In the genomic region with DNA sequence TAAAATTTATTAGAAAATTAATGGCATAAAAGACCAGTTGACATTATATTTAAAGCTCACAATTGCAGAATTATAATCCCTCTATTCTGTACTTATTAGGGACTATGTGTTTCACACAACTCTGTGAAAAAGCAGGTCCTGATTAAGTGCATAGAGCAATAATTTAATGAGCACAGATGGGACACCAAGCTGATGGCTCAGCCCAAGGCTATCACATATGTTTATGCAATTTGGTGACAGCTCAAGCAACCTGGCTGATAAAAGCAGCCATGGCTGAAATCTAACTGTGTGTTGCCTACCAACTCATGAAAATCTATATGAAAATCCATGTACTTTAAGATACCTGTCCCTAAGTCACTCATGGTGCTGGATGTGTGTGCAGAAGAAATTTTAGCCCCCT, we compare ENCODE assay signal across 23 mouse cellular contexts. TPM values are rescaled to one million over a fixed set of nuclear protein-coding genes. Genes with fewer than 3 reads are reported as not detected.
DNase-seq lines count a peak whose midpoint lies in the region; ATAC-seq and TF ChIP-seq lines count a peak whose summit lies in the region.
"Had no signal": no experiment of that assay in that cellular context is flagged by ENCODE, and none has a peak within 500 bp of the region (broad histone marks: within the 10 kb centered on the region; RNA-seq: fewer than 3 reads in every experiment).

No protein-coding gene starts in this region.

- H3K4me1 ChIP-seq in forebrain, embryonic 14.5 days (ENCODE audit: control insufficient read depth, insufficient read depth, low read length) = no peaks in the 10 kb centered on the region
- no peaks in the 10 kb centered on the region for H3K4me1 ChIP-seq in forebrain, embryonic 10.5 days
- no peaks in the 10 kb centered on the region for H3K4me1 ChIP-seq in midbrain, embryonic 12.5 days
- H3K4me1 ChIP-seq in midbrain, embryonic 11.5 days (ENCODE audit: control insufficient read depth, insufficient read depth, low read length) = no peaks in the 10 kb centered on the region
- no peaks in the 10 kb centered on the region for H3K4me1 ChIP-seq in forebrain, embryonic 15.5 days
- H3K4me1 ChIP-seq in stomach, postnatal 0 days (replicated peaks; ENCODE audit: control insufficient read depth, insufficient read depth) = no peaks in the 10 kb centered on the region
- H3K4me1 ChIP-seq: heart, embryonic 15.5 days had no signal

- H3K36me3 ChIP-seq in forebrain, embryonic 14.5 days (ENCODE audit: control insufficient read depth, insufficient read depth, low read length) = no peaks in the 10 kb centered on the region
- no peaks in the 10 kb centered on the region for H3K36me3 ChIP-seq in forebrain, embryonic 10.5 days (replicated peaks)
- no peaks in the 10 kb centered on the region for H3K36me3 ChIP-seq in midbrain, embryonic 12.5 days
- no peaks in the 10 kb centered on the region for H3K36me3 ChIP-seq in midbrain, embryonic 11.5 days (ENCODE audit: control insufficient read depth, insufficient read depth, low read length)
- no peaks in the 10 kb centered on the region for H3K36me3 ChIP-seq in forebrain, embryonic 15.5 days
- H3K36me3 ChIP-seq in stomach, postnatal 0 days (ENCODE audit: control insufficient read depth, insufficient read depth, low read length) = no peaks in the 10 kb centered on the region
- H3K36me3 ChIP-seq: heart, embryonic 15.5 days had no signal

- no peak for TF ChIP-seq CTCF in stomach, postnatal 0 days (IDR thresholded peaks at IDR 0.05; ENCODE audit: low read depth)

- ATAC-seq in forebrain, embryonic 14.5 days = peak; percentile 42; the same call in 1 of the 2 replicates
- 0 out of 2 replicates have a peak, but pooled peaks have one; percentile 44 for ATAC-seq in midbrain, embryonic 12.5 days (ENCODE audit: low FRiP score, low read depth)
- ATAC-seq in midbrain, embryonic 11.5 days (ENCODE audit: low FRiP score) = no peak
- peak; percentile 55; the same call in 1 of the 2 replicates for ATAC-seq in forebrain, embryonic 15.5 days (replicated peaks)
- no peak for ATAC-seq in stomach, postnatal 0 days (ENCODE audit: low FRiP score, low TSS enrichment)
- ATAC-seq: activated CD4-positive, CD25-positive, alpha-beta regulatory T cell, adult 4 months had no signal

- H3K27me3 ChIP-seq in forebrain, embryonic 14.5 days (replicated peaks; ENCODE audit: control insufficient read depth, insufficient read depth, low read length) = no peaks in the 10 kb centered on the region
- no peaks in the 10 kb centered on the region for H3K27me3 ChIP-seq in forebrain, embryonic 10.5 days (ENCODE audit: poor library complexity, severe bottlenecking)
- no peaks in the 10 kb centered on the region for H3K27me3 ChIP-seq in midbrain, embryonic 12.5 days
- no peaks in the 10 kb centered on the region for H3K27me3 ChIP-seq in midbrain, embryonic 11.5 days (ENCODE audit: control insufficient read depth, insufficient read depth, low read length)
- H3K27me3 ChIP-seq in forebrain, embryonic 15.5 days = no peaks in the 10 kb centered on the region
- H3K27me3 ChIP-seq in stomach, postnatal 0 days (ENCODE audit: control insufficient read depth, insufficient read depth, low read length) = no peaks in the 10 kb centered on the region
- H3K27me3 ChIP-seq: heart, embryonic 15.5 days had no signal

- H3K27ac ChIP-seq in forebrain, embryonic 14.5 days (ENCODE audit: low read depth, low read length) = no peak overlapping the region
- H3K27ac ChIP-seq in forebrain, embryonic 10.5 days = no peak overlapping the region
- H3K27ac ChIP-seq in midbrain, embryonic 12.5 days (replicated peaks) = no peak overlapping the region
- no peak overlapping the region for H3K27ac ChIP-seq in midbrain, embryonic 11.5 days (ENCODE audit: low read depth, low read length)
- no peak overlapping the region for H3K27ac ChIP-seq in forebrain, embryonic 15.5 days (replicated peaks)
- no peak overlapping the region for H3K27ac ChIP-seq in stomach, postnatal 0 days (replicated peaks)
- H3K27ac ChIP-seq: heart, embryonic 15.5 days; kidney, postnatal 0 days had no signal

- TF ChIP-seq EP300 in stomach, postnatal 0 days (optimal IDR thresholded peaks at IDR 0.05) = no peak

- H3K9ac ChIP-seq in forebrain, embryonic 14.5 days (ENCODE audit: low read length) = no peak overlapping the region
- H3K9ac ChIP-seq in midbrain, embryonic 12.5 days (replicated peaks) = no peak overlapping the region
- no peak overlapping the region for H3K9ac ChIP-seq in midbrain, embryonic 11.5 days (ENCODE audit: low read length)
- no peak overlapping the region for H3K9ac ChIP-seq in forebrain, embryonic 15.5 days (replicated peaks)
- H3K9ac ChIP-seq in stomach, postnatal 0 days (ENCODE audit: low read length) = no peak overlapping the region
- H3K9ac ChIP-seq: heart, embryonic 15.5 days had no signal

- no peaks in the 10 kb centered on the region for H3K9me3 ChIP-seq in forebrain, embryonic 14.5 days (replicated peaks; ENCODE audit: control insufficient read depth, low read length)
- no peaks in the 10 kb centered on the region for H3K9me3 ChIP-seq in forebrain, embryonic 10.5 days
- no peaks in the 10 kb centered on the region for H3K9me3 ChIP-seq in midbrain, embryonic 12.5 days
- no peaks in the 10 kb centered on the region for H3K9me3 ChIP-seq in midbrain, embryonic 11.5 days (ENCODE audit: control insufficient read depth, low read length)
- no peaks in the 10 kb centered on the region for H3K9me3 ChIP-seq in forebrain, embryonic 15.5 days
- no peaks in the 10 kb centered on the region for H3K9me3 ChIP-seq in stomach, postnatal 0 days (ENCODE audit: control insufficient read depth, low read length)
- H3K9me3 ChIP-seq: heart, embryonic 15.5 days had no signal

- DNase-seq in cerebellum, adult 8-10 months = peak; percentile 0
- no peak for DNase-seq in cerebellum, adult 11-12 months
- peak; percentile 34 for DNase-seq in forebrain, embryonic 14.5 days (ENCODE audit: low spot score)
- DNase-seq in forebrain, embryonic 10.5 days (ENCODE audit: extremely low spot score, low spot score) = no peak
- DNase-seq in midbrain, embryonic 11.5 days (ENCODE audit: low spot score, missing footprints) = no peak
- DNase-seq in stomach, postnatal 0 days (ENCODE audit: low spot score) = no peak
- DNase-seq: adrenal gland, adult 8-10 months; heart, postnatal 4 days; kidney, adult 2 months; lung, postnatal 4 days; thymus, adult 2 months; thymus, postnatal 4 days had no signal

- H3K4me2 ChIP-seq in forebrain, embryonic 14.5 days (ENCODE audit: low read length) = no peak overlapping the region
- H3K4me2 ChIP-seq in midbrain, embryonic 12.5 days (replicated peaks) = no peak overlapping the region
- H3K4me2 ChIP-seq in midbrain, embryonic 11.5 days = no peak overlapping the region
- no peak overlapping the region for H3K4me2 ChIP-seq in forebrain, embryonic 15.5 days (replicated peaks)
- H3K4me2 ChIP-seq in stomach, postnatal 0 days (replicated peaks; ENCODE audit: low read depth) = no peak overlapping the region
- H3K4me2 ChIP-seq: heart, embryonic 15.5 days had no signal

- H3K4me3 ChIP-seq in forebrain, embryonic 14.5 days (ENCODE audit: low read depth, low read length) = no peak overlapping the region
- H3K4me3 ChIP-seq in forebrain, embryonic 10.5 days = no peak overlapping the region
- H3K4me3 ChIP-seq in midbrain, embryonic 12.5 days = no peak overlapping the region
- H3K4me3 ChIP-seq in midbrain, embryonic 11.5 days (ENCODE audit: low read depth, low read length) = no peak overlapping the region
- H3K4me3 ChIP-seq in forebrain, embryonic 15.5 days = no peak overlapping the region
- no peak overlapping the region for H3K4me3 ChIP-seq in stomach, postnatal 0 days (ENCODE audit: low read depth, low read length)
- H3K4me3 ChIP-seq: heart, embryonic 15.5 days had no signal

RNA-seq across cellular contexts. Expression of gene Epha6, which starts 46.4 kb away (rescaled TPM):
- 1.6 and 2.9 TPM in 2 replicates for polyA plus RNA-seq in forebrain, embryonic 14.5 days (2014; fragmentation: Nextera tagmentation; extraction: Ambion mirVana)
- polyA plus RNA-seq in forebrain, embryonic 10.5 days (2016; fragmentation: Nextera tagmentation; extraction: Ambion mirVana) = 0.30 and 0.37 TPM in 2 replicates
- polyA plus RNA-seq in midbrain, embryonic 12.5 days (2016; fragmentation: Nextera tagmentation; extraction: Ambion mirVana) = 3.2 and 3.3 TPM in 2 replicates
- polyA plus RNA-seq in midbrain, embryonic 11.5 days (2014; fragmentation: Nextera tagmentation; extraction: Ambion mirVana) = 1.4 TPM in 2 replicates
- 3.9 TPM in 2 replicates for polyA plus RNA-seq in forebrain, embryonic 15.5 days (2015; fragmentation: Nextera tagmentation; extraction: Ambion mirVana)
- 0.08 and 0.28 TPM in 2 replicates for polyA plus RNA-seq in stomach, postnatal 0 days (2015; fragmentation: Nextera tagmentation; extraction: Ambion mirVana)
- polyA plus RNA-seq: activated CD4-positive, CD25-positive, alpha-beta regulatory T cell, adult 4 months; gonadal fat pad, adult 2 months; heart, embryonic 15.5 days; large intestine, adult 2 months; liver, adult 2 months; liver, embryonic 16.5 days; lung, embryonic 16.5 days; small intestine, adult 2 months; thymus, adult 2 months had no signal

Comparison
In these comparisons a context has a peak if more than half of its experiments do, and no peak if none do; other contexts are left out.
1. DNase-seq: peak in cerebellum, adult 8-10 months (single experiment) and forebrain, embryonic 14.5 days (single experiment); none in cerebellum, adult 11-12 months (single experiment), forebrain, embryonic 10.5 days (single experiment), midbrain, embryonic 11.5 days (single experiment) and stomach, postnatal 0 days (single experiment).
2. ATAC-seq: peak in forebrain, embryonic 14.5 days (single experiment), midbrain, embryonic 12.5 days (single experiment) and forebrain, embryonic 15.5 days (single experiment); none in midbrain, embryonic 11.5 days (single experiment) and stomach, postnatal 0 days (single experiment).